Mouse (Mus musculus) megakaryocyte, embryonic 14.5 days (primary cell): Measurements from ENCODE around the gene Prdx5.

Experiments
- FLI1 ChIP-seq: IDR thresholded peaks from 2 replicates; pipeline ENCODE4 v1.6.1; 2012; ENCODE audit warnings: low read length, inconsistent platforms, mixed read lengths
- GATA1 ChIP-seq: IDR thresholded peaks from 3 replicates; pipeline ENCODE4 v1.6.1; 2012; ENCODE audit warnings: mixed read lengths, low read length, inconsistent platforms, borderline replicate concordance

- no peak for TF ChIP-seq GATA1
- TF ChIP-seq FLI1, result no peak
Observed at GRCm38 (mm10) chr19:6871574-6872271, 38.2 kb downstream of the Prdx5 start.
